8 mouse cellular contexts compared by ENCODE assay signal in genomic region chr11:62077157-62077865, GRCm38 (mm10).
DNase-seq lines count a peak whose midpoint lies in the region; ATAC-seq and TF ChIP-seq lines count a peak whose summit lies in the region.

No protein-coding gene starts in this region.

- no peaks in the 10 kb centered on the region for H3K9me3 ChIP-seq in stomach, embryonic 14.5 days (ENCODE audit: control insufficient read depth, low read depth, low read length)

- peak overlapping the region; percentile 68 for H3K4me3 ChIP-seq in lung, adult 2 months (replicated peaks; ENCODE audit: extremely low read depth, low read depth, low read length)
- H3K4me3 ChIP-seq in stomach, embryonic 14.5 days (ENCODE audit: low read depth, low read length): peak overlapping the region; percentile 52

- H3K27ac ChIP-seq in stomach, embryonic 14.5 days (ENCODE audit: low read length): peak overlapping the region; percentile 88

- peak overlapping the region; percentile 87 for H3K4me2 ChIP-seq in stomach, embryonic 14.5 days (replicated peaks; ENCODE audit: low read depth, low read length)

- H3K4me1 ChIP-seq in lung, adult 2 months (ENCODE audit: control insufficient read depth, insufficient read depth, low read length): peaks cover 2% of the 10 kb centered on the region; the same call in 1 of the 2 replicates
- H3K4me1 ChIP-seq in stomach, embryonic 14.5 days (ENCODE audit: control insufficient read depth, insufficient read depth, low read length): no peaks in the 10 kb centered on the region

- no peaks in the 10 kb centered on the region for H3K36me3 ChIP-seq in stomach, embryonic 14.5 days (ENCODE audit: control insufficient read depth, insufficient read depth, low read length)

- 4% methylated on average over 51 of the region's 51 CpGs for WGBS in lung, adult 2 months
- under 1% methylated on average over 51 of the region's 51 CpGs for WGBS in stomach, embryonic 14.5 days

- ATAC-seq in stomach, embryonic 14.5 days (ENCODE audit: insufficient number of reproducible peaks, insufficient read depth, low FRiP score, low read depth): peak; percentile 68; the same call in 1 of the 2 replicates

- peak overlapping the region; percentile 73 for H3K9ac ChIP-seq in stomach, embryonic 14.5 days (replicated peaks; ENCODE audit: low read depth, low read length)

- TF ChIP-seq POLR2A in lung, adult 2 months (IDR thresholded peaks at IDR 0.05; ENCODE audit: borderline replicate concordance, extremely low read depth, low read depth, low read length): no peak

- no peaks in the 10 kb centered on the region for H3K27me3 ChIP-seq in stomach, embryonic 14.5 days (ENCODE audit: control insufficient read depth, insufficient read depth, low read length)

- TF ChIP-seq CTCF in lung, adult 2 months (IDR thresholded peaks at IDR 0.05; ENCODE audit: insufficient read depth, low read length): no peak

- intact Hi-C loops in heart, postnatal 36 days (cut with DNase I): no loop called here
- intact Hi-C loops in left cerebral cortex, postnatal 14 days (cut with DNase I): no loop called here

- DNase-seq in lung, adult 2 months: no peak
- no peak for DNase-seq in lung, postnatal 14 days
- peak; percentile 59 for DNase-seq in adipocyte (ENCODE audit: low spot score)
- peak; percentile 5 to 15 for DNase-seq in heart, postnatal 36 days
- peak; percentile 52 for DNase-seq in liver
- no peak for DNase-seq in left cerebral cortex, postnatal 14 days (ENCODE audit: low spot score in 2 of 2)
- DNase-seq in urinary bladder, postnatal 25 days (ENCODE audit: low spot score): no peak

Comparison
In these comparisons a context has a peak if more than half of its experiments do, and no peak if none do; other contexts are left out.
1. DNase-seq: peak in adipocyte (single experiment), heart, postnatal 36 days (2 of 2) and liver (single experiment); none in lung, adult 2 months (single experiment), lung, postnatal 14 days (single experiment), left cerebral cortex, postnatal 14 days (0 of 2) and urinary bladder, postnatal 25 days (single experiment).